Mouse (Mus musculus): ENCODE measurements around the gene Znrd1as. TPM values are rescaled to one million over a fixed set of nuclear protein-coding genes. Genes with fewer than 3 reads are reported as not detected.

Gene Znrd1as
- total RNA-seq, 2 experiments from 2014 or later: 6.2 to 7.3 TPM

- Histone ChIP-seq H3K4me3 (no peak overlapping the region), H3K27ac (no peak overlapping the region)
- TF ChIP-seq CTCF (conservative IDR thresholded peaks at IDR 0.05): no peak
- no peak for DNase-seq (ENCODE audit: low spot score in 2 of 2)
Measured at GRCm38 (mm10) chr17:36938056-36938455, 20.3 kb upstream of the Znrd1as start.

GRCm38 (mm10) chr17:36942391-36942790, 16.0 kb upstream of the Znrd1as start:
- H3K4me3 ChIP-seq: peak overlapping the region; percentile 58
- TF ChIP-seq CTCF (conservative IDR thresholded peaks at IDR 0.05): no peak
- H3K27ac ChIP-seq: peak overlapping the region; percentile 50; the same call in 1 of the 2 replicates
- DNase-seq (ENCODE audit: low spot score in 2 of 2): peak in 1 of 2 experiments; percentile 58

GRCm38 (mm10) chr17:36942791-36943471, 15.5 kb upstream of the Znrd1as start, which contains the start of gene Rnf39:
Rnf39 (plus strand) TSS chr17:36942918.
- H3K4me3 ChIP-seq: peak within 1 kb of the TSS; percentile 58
- TF ChIP-seq CTCF (conservative IDR thresholded peaks at IDR 0.05): no peak
- DNase-seq (ENCODE audit: low spot score in 2 of 2): peak in 1 of 2 experiments; percentile 49
- peak within 1 kb of the TSS; percentile 50 for H3K27ac ChIP-seq

GRCm38 (mm10) chr17:36943691-36944090, 14.7 kb upstream of the Znrd1as start:
- peak overlapping the region; percentile 50; the same call in 1 of the 2 replicates for H3K27ac ChIP-seq
- no peak for DNase-seq (ENCODE audit: low spot score in 2 of 2)
- peak overlapping the region; percentile 58 for H3K4me3 ChIP-seq
- no peak for TF ChIP-seq CTCF (conservative IDR thresholded peaks at IDR 0.05)

- TF ChIP-seq CTCF (conservative IDR thresholded peaks at IDR 0.05): peak; percentile 76
Measured at GRCm38 (mm10) chr17:36944121-36944775, 14.1 kb upstream of the Znrd1as start.

GRCm38 (mm10) chr17:36947051-36947819, 11.2 kb upstream of the Znrd1as start:
- peak in 1 of 2 experiments; percentile 58 for DNase-seq (ENCODE audit: low spot score in 2 of 2)
- peak overlapping the region; percentile 67 for H3K4me3 ChIP-seq
- TF ChIP-seq CTCF (conservative IDR thresholded peaks at IDR 0.05): peak; percentile 61
- H3K27ac ChIP-seq: peak overlapping the region; percentile 89

More at GRCm38 (mm10) chr17:36944121-36944775, 14.1 kb upstream of the Znrd1as start:
- H3K27ac ChIP-seq: no peak overlapping the region
- no peak overlapping the region for H3K4me3 ChIP-seq
- DNase-seq (ENCODE audit: low spot score in 2 of 2): no peak

- Histone ChIP-seq H3K4me3 (no peak overlapping the region), H3K27ac (no peak overlapping the region)
- TF ChIP-seq CTCF (conservative IDR thresholded peaks at IDR 0.05): no peak
- DNase-seq (ENCODE audit: low spot score in 2 of 2): no peak
Measured at GRCm38 (mm10) chr17:36948286-36948685, 10.1 kb upstream of the Znrd1as start.

GRCm38 (mm10) chr17:36949265-36949664, 9.1 kb upstream of the Znrd1as start:
- Histone ChIP-seq H3K27ac (no peak overlapping the region), H3K4me3 (no peak overlapping the region)
- TF ChIP-seq CTCF (conservative IDR thresholded peaks at IDR 0.05): no peak
- no peak for DNase-seq (ENCODE audit: low spot score in 2 of 2)

GRCm38 (mm10) chr17:36950981-36951947, 7.1 kb upstream of the Znrd1as start, which contains the start of gene Ppp1r11:
Ppp1r11 (minus strand) TSS chr17:36951741.
- Histone ChIP-seq H3K27ac (peak within 1 kb of the TSS; percentile 93), H3K4me3 (peak within 1 kb of the TSS; percentile 95)
- TF ChIP-seq CTCF (conservative IDR thresholded peaks at IDR 0.05): no peak
- peak; percentile 97 to 98 for DNase-seq (ENCODE audit: low spot score in 2 of 2)

- Histone ChIP-seq H3K4me3 (no peak overlapping the region), H3K27ac (no peak overlapping the region)
- TF ChIP-seq CTCF (conservative IDR thresholded peaks at IDR 0.05): no peak
- DNase-seq (ENCODE audit: low spot score in 2 of 2): no peak
Measured at GRCm38 (mm10) chr17:36952631-36953030, 5.8 kb upstream of the Znrd1as start.

- Histone ChIP-seq H3K27ac (no peak overlapping the region), H3K4me3 (no peak overlapping the region)
- no peak for DNase-seq (ENCODE audit: low spot score in 2 of 2)
- TF ChIP-seq CTCF (conservative IDR thresholded peaks at IDR 0.05): no peak
Measured at GRCm38 (mm10) chr17:36953062-36953461, 5.3 kb upstream of the Znrd1as start.

GRCm38 (mm10) chr17:36958884-36959283, 492 bp downstream of the Znrd1as start:
- no peak for DNase-seq (ENCODE audit: low spot score in 2 of 2)
- H3K27ac ChIP-seq: peak overlapping the region; percentile 97
- peak overlapping the region; percentile 83 for H3K4me3 ChIP-seq
- TF ChIP-seq CTCF (conservative IDR thresholded peaks at IDR 0.05): no peak
